Mouse (Mus musculus) telencephalon, adult 2 months (tissue): ENCODE results near the gene Ppdpf.
"Not testable (repeated sequence)": the region's sequence is repeated elsewhere in the genome, so short reads cannot be mapped to it uniquely, and the experiment has no call there.

Experiments used
- DNase-seq: peaks from one replicate; pipeline ENCODE4 v3.0.0-alpha.2; 2011; ENCODE audit warnings: low read depth, low spot score

Ppdpf gene

DNA sequence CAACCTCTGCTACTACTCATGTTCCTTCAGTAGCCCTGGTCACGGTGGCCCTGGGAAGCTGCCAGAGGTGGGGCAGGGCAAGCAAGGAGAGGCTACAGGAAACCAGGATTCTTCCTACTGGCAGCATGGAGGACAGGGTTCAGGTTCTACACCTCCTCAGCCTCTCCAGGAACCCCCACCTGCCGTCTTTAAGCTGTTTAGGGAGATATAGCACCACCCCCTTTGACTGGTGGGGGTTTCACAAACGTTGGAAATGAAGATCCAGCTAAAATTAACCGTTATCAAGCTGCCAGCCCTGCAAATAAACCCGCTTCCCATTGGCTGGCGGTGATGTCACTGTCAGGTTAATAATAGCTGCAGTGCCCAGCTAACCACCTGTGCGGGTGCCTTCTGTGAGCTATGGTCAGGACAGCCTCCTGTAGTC lies 27.9 kb upstream of the Ppdpf start:
- peak; percentile 92 for DNase-seq

DNA sequence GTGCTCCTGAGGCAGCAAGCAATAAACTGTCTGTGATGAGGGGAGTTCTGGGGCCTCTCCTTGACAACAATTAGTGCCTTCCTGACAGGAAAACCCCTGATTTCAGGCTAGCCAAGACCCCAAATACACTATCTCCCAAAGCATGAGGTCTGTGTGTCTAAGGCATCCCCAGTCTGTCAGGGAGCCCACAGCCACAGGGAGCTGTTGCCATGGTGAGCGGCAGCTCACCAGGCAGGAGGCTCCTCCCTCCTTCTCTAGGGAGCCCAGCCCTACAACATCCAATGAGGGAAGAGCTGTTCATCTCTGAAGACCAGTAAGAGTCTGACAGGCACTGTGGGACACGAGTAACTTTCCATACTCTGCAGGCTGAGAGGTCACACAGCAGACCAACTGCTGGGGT lies 27.3 kb upstream of the Ppdpf start:
- peak; percentile 83 for DNase-seq

DNA sequence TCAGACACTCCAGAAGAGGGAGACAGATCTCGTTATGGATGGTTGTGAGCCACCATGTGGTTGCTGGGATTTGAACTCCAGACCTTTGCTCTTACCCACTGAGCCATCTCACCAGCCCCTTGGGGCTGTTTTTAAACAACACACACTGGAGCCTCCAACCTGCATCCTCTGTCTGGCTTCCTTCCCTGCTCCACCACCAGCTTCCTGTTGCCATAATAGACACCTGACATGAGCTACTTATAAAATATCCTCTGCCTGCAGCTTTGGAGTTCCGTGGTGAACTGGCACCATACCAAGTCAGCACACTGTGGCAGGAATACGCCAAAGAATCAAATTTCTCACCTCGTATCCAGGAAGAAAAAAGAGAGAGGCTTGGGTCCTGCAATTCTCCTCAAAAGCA lies 26.2 kb upstream of the Ppdpf start:
- no peak for DNase-seq

DNA sequence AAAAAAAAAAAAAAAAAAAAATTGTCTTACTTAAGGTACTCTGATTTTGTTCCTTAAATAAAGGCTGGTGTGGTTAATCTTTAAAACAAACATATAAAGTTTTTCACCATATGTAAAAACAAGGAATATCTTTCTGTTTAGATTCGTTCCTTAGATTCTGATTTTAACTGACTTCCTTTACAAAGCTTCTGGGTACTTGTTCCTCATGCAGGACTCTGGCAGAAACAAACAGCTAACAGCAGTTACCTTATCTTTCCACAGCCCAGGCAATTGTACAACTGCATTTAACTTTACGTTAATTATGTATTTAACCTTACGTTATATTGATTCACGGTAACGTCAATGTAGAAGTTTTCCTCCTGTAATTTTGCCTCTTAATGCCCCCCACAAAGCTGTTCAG lies 20.6 kb upstream of the Ppdpf start:
- no peak for DNase-seq

DNA sequence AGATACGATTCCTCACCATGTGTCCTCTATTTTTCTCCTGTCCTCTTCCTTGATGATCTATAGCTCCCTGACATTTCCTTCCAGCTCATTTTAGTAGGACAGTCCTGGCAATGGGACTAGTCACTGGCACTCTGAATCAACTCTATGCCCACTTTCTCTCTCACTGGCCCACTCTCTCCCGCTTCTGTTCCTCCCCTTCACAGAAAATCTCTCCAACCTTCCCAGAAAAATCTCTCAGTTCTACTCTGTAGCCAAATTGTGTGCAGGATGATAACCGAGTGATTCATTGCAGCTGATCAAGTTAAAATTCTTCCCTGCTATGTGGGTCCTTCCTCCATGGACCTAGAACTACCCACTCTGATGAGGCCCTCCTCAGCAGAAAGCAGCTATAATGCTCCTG lies 12.4 kb upstream of the Ppdpf start:
- DNase-seq = no peak

DNA sequence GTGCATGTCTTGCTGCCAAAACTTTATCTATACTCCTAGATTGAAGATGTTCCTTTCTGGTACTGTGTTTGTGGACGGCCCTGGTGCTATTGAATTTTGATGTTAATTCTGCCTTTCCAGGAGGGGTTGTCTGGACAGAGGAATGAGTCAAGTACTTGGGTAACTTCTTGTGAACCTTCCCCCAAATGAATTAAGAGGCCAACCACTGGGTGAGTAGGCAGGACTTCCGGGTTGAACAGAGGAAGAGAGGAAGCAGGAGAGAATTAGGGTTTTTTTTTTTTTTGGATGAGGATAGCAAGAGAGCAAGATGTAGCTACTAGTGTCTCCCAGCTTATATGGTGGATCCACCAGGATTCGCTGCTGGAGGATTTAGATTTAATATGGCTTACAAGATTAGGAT lies 9.0 kb upstream of the Ppdpf start:
- no peak for DNase-seq

DNA sequence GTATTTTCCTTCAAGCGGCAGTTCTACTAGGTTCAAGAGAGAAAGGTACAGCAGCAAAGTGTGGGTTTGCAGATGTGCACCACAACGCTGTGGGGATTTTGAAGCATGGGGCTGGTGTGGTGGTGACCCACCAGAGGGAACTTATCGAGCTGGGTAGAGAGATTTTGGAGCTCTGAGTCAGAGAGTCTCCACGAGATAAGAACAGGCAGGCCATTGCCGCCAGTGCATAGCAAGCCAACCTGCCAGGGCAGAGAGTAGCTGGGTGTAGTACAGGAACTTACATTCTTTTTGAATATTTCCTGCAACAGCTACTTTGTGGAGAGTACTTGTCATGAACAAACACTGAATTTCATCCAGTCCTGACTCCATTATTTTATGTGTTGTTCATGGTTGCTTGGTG lies 8.6 kb upstream of the Ppdpf start:
- DNase-seq = no peak

GRCm38 (mm10) chr2:181180898-181181297 lies 6.1 kb upstream of the Ppdpf start:
- DNase-seq = no peak

DNA sequence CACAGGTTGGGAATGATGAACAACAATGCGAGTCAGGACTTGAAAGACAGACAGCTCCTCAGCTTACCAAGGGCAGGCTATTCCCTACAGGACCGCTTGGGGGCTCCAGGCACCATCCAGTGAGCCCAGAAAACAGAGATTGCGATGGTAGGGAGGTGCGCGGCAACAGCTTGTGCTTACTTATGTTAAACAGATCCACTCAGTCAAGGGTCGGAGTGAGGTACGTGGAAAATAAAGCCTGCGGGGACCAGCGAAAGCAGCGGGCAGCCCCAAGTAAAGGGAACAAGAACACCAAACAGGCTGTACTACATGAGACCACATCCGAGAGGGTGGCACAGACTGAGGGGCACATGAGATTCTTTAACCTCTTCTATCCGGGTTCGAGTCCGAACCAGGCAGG lies 412 bp upstream of the Ppdpf start:
- DNase-seq = peak; percentile 82

DNA sequence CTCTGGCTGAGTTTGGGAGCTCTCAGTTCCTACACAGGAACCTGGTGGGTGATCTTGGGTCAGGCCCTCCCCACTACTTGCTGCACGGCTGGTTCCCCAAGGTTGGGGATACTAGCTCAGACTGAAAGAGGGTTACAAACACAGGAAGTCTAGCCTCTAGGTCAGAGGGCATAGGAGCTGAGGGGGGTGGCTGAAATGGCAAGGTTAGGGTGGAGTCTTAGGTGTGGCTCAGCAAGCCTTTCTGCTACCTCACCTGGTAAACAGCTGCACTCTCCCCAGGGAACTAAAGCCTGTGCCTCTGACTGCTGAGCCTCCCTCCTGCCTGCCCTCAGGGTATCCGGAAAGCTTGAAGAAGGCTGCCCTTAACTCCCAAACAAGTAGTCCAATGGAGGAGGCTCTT lies 1.6 kb downstream of the Ppdpf start:
- no peak for DNase-seq

- DNase-seq = no peak
Measured at GRCm38 (mm10) chr2:181189321-181189720, 2.3 kb downstream of the Ppdpf start.

GRCm38 (mm10) chr2:181191385-181191784 lies 4.3 kb downstream of the Ppdpf start:
- DNase-seq = not testable (repeated sequence)

- no peak for DNase-seq
Measured at GRCm38 (mm10) chr2:181191936-181192335, 4.9 kb downstream of the Ppdpf start.

- DNase-seq = no peak
Measured at GRCm38 (mm10) chr2:181193044-181193443, 6.0 kb downstream of the Ppdpf start.

GRCm38 (mm10) chr2:181196628-181197300 lies 9.7 kb downstream of the Ppdpf start:
- DNase-seq = no peak

DNA sequence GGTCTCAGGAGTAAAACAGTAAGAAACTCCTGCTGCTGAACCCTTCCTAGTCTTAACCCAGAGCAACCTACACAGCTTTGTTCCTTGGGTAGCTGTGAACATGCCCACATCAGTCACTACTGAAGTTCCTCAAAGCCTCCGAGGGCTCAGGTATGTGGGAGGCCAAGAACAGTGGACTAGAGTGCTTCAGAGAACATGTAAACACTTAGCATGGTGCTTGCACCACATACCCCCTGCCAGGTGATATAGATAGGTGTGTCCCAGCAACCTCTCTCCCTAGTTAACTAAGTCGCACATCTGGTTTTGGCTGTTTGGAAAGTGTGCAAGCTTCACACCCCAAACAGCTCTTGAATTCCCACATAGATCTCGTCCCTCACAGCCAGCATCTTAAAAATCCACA lies 14.6 kb downstream of the Ppdpf start:
- DNase-seq = no peak

- no peak for DNase-seq
Measured at GRCm38 (mm10) chr2:181202422-181202821, 15.4 kb downstream of the Ppdpf start, which contains the start of gene Ptk6. Gene Ptk6 (minus strand): TSS chr2:181202789.

- DNase-seq = no peak
Measured at GRCm38 (mm10) chr2:181202886-181203285, 15.8 kb downstream of the Ppdpf start.

DNA sequence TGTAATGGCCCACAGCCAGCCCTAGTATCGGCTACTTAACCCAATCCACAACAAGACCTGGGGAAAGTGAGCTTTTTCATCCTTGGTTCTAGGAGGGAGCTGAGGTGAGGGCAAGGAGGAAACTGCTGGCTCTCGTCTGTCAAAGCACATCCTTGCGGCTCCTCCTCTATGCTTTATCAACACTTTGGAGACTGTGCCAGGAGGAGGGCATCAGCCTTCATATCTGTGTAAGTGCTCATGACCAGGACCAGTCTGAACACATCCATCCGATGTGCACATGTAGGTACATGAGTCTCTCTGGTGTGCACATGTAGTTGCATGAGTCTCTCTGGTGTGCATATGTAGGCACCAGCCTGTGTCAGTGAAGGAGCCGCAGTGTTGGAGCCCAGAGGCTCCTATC lies 18.6 kb downstream of the Ppdpf start:
- no peak for DNase-seq

GRCm38 (mm10) chr2:181206118-181206517 lies 19.1 kb downstream of the Ppdpf start:
- no peak for DNase-seq

DNA sequence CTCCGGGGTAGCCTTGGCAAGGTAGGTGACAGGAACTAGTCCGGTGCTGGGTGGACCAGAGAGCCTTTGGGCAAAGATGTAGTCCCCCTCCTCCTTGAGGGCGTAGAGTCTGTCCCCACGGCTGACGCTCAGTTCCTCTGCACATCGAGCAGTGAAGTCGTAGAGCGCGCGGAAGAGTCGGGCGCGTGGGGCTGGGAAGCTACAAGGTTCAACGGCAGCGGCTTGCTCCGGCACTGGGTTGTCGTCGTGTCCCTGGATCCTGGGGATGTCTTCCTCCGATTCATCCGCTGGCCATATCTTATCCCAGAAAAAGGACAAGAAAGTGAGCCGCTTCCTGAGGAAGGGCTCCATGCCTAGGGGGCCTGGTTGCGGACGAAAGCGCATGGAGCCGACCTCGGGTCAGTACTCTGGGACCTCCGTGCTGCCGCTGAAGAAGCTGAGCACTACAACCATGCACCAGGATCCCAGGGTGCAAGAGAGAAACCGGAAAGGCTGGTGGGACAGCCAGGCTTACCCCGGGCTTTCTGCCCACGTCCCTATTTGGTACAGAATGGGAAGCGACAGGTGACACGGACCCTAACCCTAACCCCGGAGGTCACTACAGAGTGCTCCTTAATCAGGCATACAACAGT lies 25.5 kb downstream of the Ppdpf start:
- no peak for DNase-seq

DNA sequence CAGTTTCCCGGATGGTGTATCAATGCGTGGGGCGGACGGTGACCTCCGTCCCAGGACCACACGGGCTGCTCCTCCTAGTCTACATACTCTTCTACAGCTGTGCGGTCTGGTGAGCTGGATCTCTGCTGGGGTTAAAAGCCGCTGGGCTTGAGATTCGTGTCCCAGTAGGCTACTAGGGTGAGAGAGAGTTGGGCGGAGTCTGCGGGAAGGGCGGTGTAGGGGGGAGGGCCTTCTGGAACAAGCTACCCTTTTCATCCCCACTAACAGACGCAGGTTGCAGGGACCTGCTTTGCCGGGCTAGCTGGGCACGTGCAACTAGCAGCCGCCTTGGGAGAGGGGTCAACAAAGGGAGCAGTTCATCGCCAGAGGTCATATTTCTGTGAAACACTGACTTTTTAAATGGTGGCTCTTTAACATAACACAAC lies 26.0 kb downstream of the Ppdpf start, which contains the start of gene Srms:
Gene Srms, minus strand, starts transcription at position 165 of the 425 bp plus-strand sequence.
- DNase-seq = no peak

GRCm38 (mm10) chr2:181216037-181216436 lies 29.0 kb downstream of the Ppdpf start:
- no peak for DNase-seq
